Mouse (Mus musculus): Measurements from ENCODE around the gene Zfp934.
"Not testable (repeated sequence)": the region's sequence is repeated elsewhere in the genome, so short reads cannot be mapped to it uniquely, and the experiment has no call there.

The Zfp934 gene

DNA sequence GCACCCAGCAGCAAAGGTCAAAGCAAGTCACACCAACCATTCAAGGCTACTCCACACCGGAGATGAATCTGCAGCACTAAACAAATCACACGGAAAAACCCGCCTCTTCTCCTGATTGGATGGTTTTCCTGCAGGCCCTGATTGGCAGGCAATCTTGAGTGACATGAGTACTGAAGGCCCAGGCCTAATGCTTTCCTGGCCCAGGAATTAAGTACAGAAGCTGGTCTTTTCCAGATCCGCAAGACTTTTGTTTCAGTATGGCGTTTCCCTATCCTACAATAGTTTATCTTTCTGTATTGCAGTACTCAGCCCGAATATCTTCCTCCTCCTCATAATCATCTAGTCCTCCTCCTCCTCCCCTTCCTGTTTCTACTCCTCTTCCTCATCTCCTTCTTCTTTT, at the start of gene Zfp934:
Gene Zfp934 (minus strand): TSS at position 101 of the 400 bp plus-strand sequence.
- not testable (repeated sequence) for DNase-seq (ENCODE audit: low read depth, low spot score)

DNA sequence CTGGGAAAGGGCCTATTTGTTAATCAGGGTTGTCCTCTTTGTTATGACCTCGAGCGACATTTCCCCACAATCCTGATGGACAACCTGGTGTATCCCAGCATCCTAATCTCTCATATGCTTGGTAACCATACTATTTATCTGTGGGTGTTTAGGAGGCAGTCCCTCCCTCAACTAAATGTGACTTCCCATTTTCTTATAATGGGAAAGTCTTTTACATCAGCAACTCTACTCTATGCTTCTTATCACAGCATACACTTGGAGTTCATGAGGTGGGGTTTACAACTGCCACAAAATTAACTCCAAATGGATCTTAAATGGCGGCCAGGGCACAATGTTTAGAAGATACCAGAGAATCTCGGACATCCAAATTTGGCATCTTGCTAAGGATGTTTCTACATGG, 46.5 kb upstream of the Zfp934 start:
- not testable (repeated sequence) for DNase-seq (ENCODE audit: low read depth, low spot score)

GRCm38 (mm10) chr13:62561696-62562095, 9.3 kb downstream of the Zfp934 start:
- not testable (repeated sequence) for DNase-seq (ENCODE audit: low read depth, low spot score)

GRCm38 (mm10) chr13:62558189-62559110, 12.5 kb downstream of the Zfp934 start, which contains the start of gene Zfp935:
Gene Zfp935, minus strand, starts transcription at chr13:62558511.
- peak; percentile 0 for DNase-seq (ENCODE audit: low read depth, low spot score)

DNA sequence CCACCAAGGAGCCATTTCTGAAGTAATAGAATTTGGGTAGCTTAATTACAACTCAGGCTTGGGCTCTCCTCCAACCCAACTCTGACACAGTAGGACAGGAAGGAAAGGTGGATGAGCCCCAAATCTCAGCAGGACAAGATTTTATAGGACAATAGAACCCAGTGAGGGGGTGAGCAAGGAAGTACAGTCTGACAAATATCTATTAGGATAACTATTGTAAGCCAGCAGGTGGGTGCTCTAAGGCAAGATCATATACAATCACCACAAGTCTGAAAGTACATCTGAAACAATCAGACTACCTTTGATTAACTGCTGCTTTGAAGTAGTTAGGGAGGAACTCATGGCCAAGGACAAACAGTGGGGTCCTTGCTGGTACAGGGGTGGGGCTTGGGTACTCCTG, 40.9 kb downstream of the Zfp934 start:
- not testable (repeated sequence) for DNase-seq (ENCODE audit: low read depth, low spot score)

GRCm38 (mm10) chr13:62510641-62511420, 60.2 kb downstream of the Zfp934 start:
- DNase-seq (ENCODE audit: low read depth, low spot score) = not testable (repeated sequence)

DNA sequence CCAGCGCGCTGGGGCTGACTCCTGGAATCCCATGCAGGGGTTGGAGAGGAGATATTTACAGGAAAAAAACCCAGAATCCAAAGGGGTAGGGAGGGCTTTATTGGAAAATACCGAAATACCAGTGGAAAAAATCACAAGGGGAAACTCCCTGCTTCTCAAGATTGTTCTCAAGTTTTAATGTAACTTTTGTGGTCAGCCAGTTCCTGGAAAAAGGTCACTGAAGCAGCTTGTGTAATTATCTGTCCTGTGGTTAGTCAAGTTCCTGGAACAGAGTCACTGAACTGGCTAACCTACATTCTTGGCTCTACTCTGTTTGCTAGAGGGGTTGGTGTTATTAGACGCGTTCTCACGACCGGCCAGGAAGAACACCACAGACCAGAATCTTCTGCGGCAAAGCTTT, 98.3 kb downstream of the Zfp934 start:
- DNase-seq (ENCODE audit: low read depth, low spot score) = not testable (repeated sequence)

GRCm38 (mm10) chr13:62469947-62470346, 101.1 kb downstream of the Zfp934 start:
- peak; percentile 11 for DNase-seq (ENCODE audit: low read depth, low spot score)

DNA sequence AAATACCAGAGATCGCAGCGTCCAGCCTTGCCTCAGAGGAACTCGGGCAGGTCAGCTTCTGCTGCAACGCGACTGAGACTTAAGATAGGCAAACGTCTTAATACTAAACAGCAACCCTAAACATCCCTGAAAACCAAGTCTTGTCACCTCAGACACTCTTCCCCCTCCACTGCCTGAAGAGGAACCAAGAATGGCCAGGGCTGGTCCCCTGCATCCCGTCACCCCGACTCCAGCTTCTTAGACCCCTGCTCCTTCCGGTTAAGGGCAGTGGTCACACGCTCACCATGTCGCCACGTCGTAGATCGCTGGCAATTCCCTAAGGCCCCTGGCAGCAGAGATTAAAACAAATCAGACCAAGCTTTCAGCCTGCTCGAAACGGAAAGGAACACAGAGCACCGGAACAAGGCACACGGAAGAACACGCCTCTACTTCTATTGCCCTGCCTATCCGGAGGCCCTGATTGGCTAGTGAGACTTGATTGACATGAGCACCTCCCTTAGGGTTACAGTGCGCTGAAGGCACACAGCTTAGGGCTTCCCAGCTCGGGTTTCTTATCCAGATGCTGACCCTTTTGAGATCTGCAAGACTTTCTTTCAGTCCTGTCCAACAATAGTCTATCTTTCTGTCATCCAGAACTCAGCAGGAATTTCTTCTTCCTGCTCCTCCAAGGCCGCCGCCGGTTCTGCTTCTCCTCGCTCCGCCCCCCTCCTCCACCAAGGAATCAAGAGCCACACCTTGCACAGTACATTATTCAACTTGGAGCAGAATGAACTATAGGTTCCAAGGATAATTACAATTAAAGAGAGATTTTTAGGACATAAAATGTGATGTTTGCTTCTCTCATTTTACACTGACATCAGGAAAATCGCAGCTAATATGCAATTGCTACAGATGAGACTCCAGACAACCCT, 104.3 kb downstream of the Zfp934 start, which contains the start of gene Gm49359:
Gene Gm49359 (minus strand): TSS at position 409 of the 911 bp plus-strand sequence.
- DNase-seq (ENCODE audit: low read depth, low spot score) = peak; percentile 73

Measured in embryo, embryonic 11.5 days (tissue).